16 mouse cellular contexts compared by ENCODE assay signal in the genomic region with DNA sequence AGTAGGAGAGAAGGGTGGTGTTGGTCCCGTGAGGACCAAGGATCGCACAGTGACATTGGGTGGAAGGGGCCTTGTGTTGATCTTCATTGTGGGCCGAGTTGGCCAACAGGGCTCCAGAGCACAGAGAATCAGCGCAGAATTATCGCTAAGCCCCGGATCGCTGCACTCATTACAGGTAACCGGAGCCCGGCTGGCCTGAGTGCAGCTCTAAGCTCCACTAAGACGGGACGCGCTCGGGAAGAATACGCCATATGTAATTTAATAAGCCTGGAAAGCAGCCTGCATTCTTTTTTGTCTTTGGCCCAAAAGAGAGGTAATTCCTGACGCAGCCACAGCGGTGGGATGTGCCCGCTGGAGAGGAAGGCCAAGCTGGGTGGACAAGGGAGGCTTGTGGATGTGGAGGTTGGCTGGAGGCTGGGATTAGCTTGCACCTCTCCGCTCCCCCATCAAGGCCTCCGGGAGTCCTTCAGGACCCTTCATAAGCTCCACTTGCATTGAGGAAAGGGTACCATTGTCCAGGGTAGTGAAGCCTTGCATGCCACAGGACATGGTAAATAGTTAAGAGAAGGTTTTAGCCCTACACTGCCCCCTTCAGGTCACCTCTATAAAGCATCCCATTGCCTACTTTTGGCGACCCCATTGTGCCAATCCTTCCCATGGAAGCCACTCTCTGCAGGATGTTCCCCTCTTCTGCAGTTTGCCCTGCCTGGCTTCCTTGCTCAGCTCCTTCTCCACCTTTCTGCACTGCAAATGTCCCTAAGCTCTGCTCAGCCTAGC.
DNase-seq lines count a peak whose midpoint lies in the region; ATAC-seq and TF ChIP-seq lines count a peak whose summit lies in the region.
"Had no signal": no experiment of that assay in that cellular context is flagged by ENCODE, and none has a peak within 500 bp of the region (broad histone marks: within the 10 kb centered on the region; RNA-seq: fewer than 3 reads in every experiment).

No protein-coding gene starts in this region.

- ATAC-seq in liver, embryonic 12.5 days: no peak
- ATAC-seq: forebrain, postnatal 0 days; hindbrain, postnatal 0 days had no signal

- H3K9me3 ChIP-seq in liver, embryonic 12.5 days (replicated peaks): no peaks in the 10 kb centered on the region
- H3K9me3 ChIP-seq: neural tube, embryonic 15.5 days had no signal

- no peaks in the 10 kb centered on the region for H3K27me3 ChIP-seq in liver, adult 2 months (ENCODE audit: control insufficient read depth, insufficient read depth, low read length)
- H3K27me3 ChIP-seq in liver, embryonic 12.5 days (replicated peaks): no peaks in the 10 kb centered on the region
- no peaks in the 10 kb centered on the region for H3K27me3 ChIP-seq in small intestine, adult 2 months (ENCODE audit: control insufficient read depth, insufficient read depth, low read length)
- H3K27me3 ChIP-seq: neural tube, embryonic 15.5 days had no signal

- intact Hi-C loops in gastrocnemius, adult 2 months (cut with DNase I): no loop called here

- H3K27ac ChIP-seq in gastrocnemius, adult 2 months: no peak overlapping the region
- no peak overlapping the region for H3K27ac ChIP-seq in liver, adult 2 months (replicated peaks; ENCODE audit: insufficient read depth, low read depth, low read length)
- no peak overlapping the region for H3K27ac ChIP-seq in liver, embryonic 12.5 days
- no peak overlapping the region for H3K27ac ChIP-seq in small intestine, adult 2 months (ENCODE audit: insufficient read depth, low read depth, low read length)
- H3K27ac ChIP-seq: hindbrain, postnatal 0 days; neural tube, embryonic 15.5 days had no signal

- H3K4me2 ChIP-seq in liver, embryonic 12.5 days: no peak overlapping the region
- H3K4me2 ChIP-seq: neural tube, embryonic 15.5 days had no signal

- WGBS in liver, adult 2 months: 89% methylated on average over 20 of the region's 20 CpGs
- WGBS in liver, embryonic 12.5 days (ENCODE audit: insufficient replicate concordance): 78% methylated on average over 20 of the region's 20 CpGs
- 87% methylated on average over 20 of the region's 20 CpGs for WGBS in small intestine, adult 2 months

- H3K4me1 ChIP-seq in liver, adult 2 months (ENCODE audit: control insufficient read depth, insufficient read depth, low read length): no peaks in the 10 kb centered on the region
- H3K4me1 ChIP-seq in liver, embryonic 12.5 days: no peaks in the 10 kb centered on the region
- H3K4me1 ChIP-seq in small intestine, adult 2 months (ENCODE audit: control insufficient read depth, insufficient read depth, insufficient read length, low read length): no peaks in the 10 kb centered on the region
- H3K4me1 ChIP-seq: neural tube, embryonic 15.5 days had no signal

- DNase-seq in gastrocnemius, adult 2 months: no peak
- no peak for DNase-seq in gastrocnemius, postnatal 10 days
- no peak for DNase-seq in liver, adult 2 months (ENCODE audit: extremely low read depth, low read depth, low spot score)
- DNase-seq in embryo, embryonic 10.5 days (ENCODE audit: low spot score): peak; percentile 48
- DNase-seq in left cerebral cortex, adult 11 months (ENCODE audit: low spot score): no peak
- no peak for DNase-seq in right cerebral cortex, postnatal 25 days
- DNase-seq: adrenal gland, postnatal 36 days; forebrain, postnatal 0 days; heart, postnatal 10 days; kidney, postnatal 25 days; lung, adult 2 months; thymus, adult 18-20 months had no signal

- no peaks in the 10 kb centered on the region for H3K36me3 ChIP-seq in liver, adult 2 months (ENCODE audit: control insufficient read depth, insufficient read depth, low read length)
- no peaks in the 10 kb centered on the region for H3K36me3 ChIP-seq in liver, embryonic 12.5 days
- no peaks in the 10 kb centered on the region for H3K36me3 ChIP-seq in small intestine, adult 2 months (ENCODE audit: control insufficient read depth, insufficient read depth, low read length)
- H3K36me3 ChIP-seq: neural tube, embryonic 15.5 days had no signal

- peak; percentile 58 for TF ChIP-seq CTCF in gastrocnemius, adult 2 months (IDR thresholded peaks at IDR 0.05)
- TF ChIP-seq CTCF in liver, adult 2 months (IDR thresholded peaks at IDR 0.05; ENCODE audit: low read depth, low read length): peak; percentile 6; the same call in 1 of the 2 replicates
- TF ChIP-seq CTCF in small intestine, adult 2 months (IDR thresholded peaks at IDR 0.05; ENCODE audit: extremely low read depth, insufficient read length, insufficient replicate concordance, low read depth, low read length): peak; percentile 22; the same call in 1 of the 2 replicates

- H3K79me2 ChIP-seq in liver, adult 2 months (ENCODE audit: control insufficient read depth, insufficient read depth, low read length): no peaks in the 10 kb centered on the region

- no peak overlapping the region for H3K4me3 ChIP-seq in gastrocnemius, adult 2 months
- H3K4me3 ChIP-seq in liver, adult 2 months (ENCODE audit: insufficient read depth, low read depth, low read length): no peak overlapping the region
- H3K4me3 ChIP-seq in liver, embryonic 12.5 days: no peak overlapping the region
- H3K4me3 ChIP-seq in small intestine, adult 2 months (ENCODE audit: low read depth, low read length): no peak overlapping the region
- H3K4me3 ChIP-seq: neural tube, embryonic 15.5 days had no signal

- no peak overlapping the region for H3K9ac ChIP-seq in liver, adult 2 months (ENCODE audit: low read depth, low read length)
- no peak overlapping the region for H3K9ac ChIP-seq in liver, embryonic 12.5 days
- H3K9ac ChIP-seq: forebrain, postnatal 0 days; neural tube, embryonic 15.5 days had no signal

- no peak for TF ChIP-seq POLR2A in liver, adult 2 months (IDR thresholded peaks at IDR 0.05; ENCODE audit: extremely low read depth, insufficient read depth, low read length)
- no peak for TF ChIP-seq POLR2A in small intestine, adult 2 months (IDR thresholded peaks at IDR 0.05; ENCODE audit: low read depth, low read length)

Comparison
In these comparisons a context has a peak if more than half of its experiments do, and no peak if none do; other contexts are left out.
1. CTCF ChIP-seq: peak in every context shown above with its lines; median percentile 58 in gastrocnemius, adult 2 months; 22 in small intestine, adult 2 months; 6 in liver, adult 2 months.